Mouse (Mus musculus) cerebral cortex, adult 2 months (tissue): Measurements from ENCODE around the gene Olfr502.

Source experiments
- WGBS: fragments of 180-500 bp; shearing (Covaris S2); methylation state at CpG from one replicate; pipeline ENCODE4 v1.1.7; 2018; 5-methylcytosine and 5-hydroxymethylcytosine counted together

Gene Olfr502

DNA sequence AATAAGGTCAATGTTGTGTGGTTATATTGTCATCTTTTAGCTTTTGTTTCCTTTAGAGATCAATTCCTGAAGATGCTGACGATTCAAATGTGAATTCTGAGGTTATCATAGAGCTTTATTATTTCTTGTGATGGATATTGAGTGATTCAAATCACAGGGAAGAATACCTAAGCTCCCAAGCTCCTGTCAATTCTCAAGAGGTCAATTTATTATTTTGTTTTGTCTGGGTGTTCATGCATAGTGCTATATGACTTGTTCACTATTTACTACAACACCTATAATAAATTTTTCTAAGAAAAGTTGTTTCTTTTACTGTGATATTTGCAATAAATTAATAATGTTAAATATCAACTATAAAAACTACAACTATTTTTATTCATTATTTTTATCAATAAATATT is at the start of gene Olfr502:
Gene Olfr502, minus strand, starts transcription at position 101 of the 400 bp plus-strand sequence.
- WGBS: 71% methylated on average over 1 of the region's 1 CpGs

DNA sequence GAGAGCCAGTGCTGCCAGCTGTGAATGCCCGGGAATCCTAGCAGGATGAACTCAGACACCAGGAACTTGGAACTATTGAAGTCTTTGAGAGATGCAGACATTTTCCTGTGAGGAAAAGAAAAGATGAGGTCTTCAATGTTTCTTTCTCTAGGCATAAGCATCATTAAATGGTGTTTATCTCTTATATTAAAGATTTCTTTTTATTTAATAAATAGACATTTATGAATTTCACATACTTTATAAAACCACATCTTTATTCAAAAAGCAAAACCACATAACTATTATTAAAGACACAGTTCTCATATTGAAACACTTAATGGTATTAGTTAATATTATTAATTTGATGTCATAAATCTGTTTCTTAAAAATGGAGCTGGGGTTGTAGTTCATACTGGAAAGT is 40.8 kb upstream of the Olfr502 start, which contains the start of gene Olfr504:
Gene Olfr504, minus strand, starts transcription at position 101 of the 400 bp plus-strand sequence.
- WGBS: 91% methylated on average over 1 of the region's 1 CpGs

DNA sequence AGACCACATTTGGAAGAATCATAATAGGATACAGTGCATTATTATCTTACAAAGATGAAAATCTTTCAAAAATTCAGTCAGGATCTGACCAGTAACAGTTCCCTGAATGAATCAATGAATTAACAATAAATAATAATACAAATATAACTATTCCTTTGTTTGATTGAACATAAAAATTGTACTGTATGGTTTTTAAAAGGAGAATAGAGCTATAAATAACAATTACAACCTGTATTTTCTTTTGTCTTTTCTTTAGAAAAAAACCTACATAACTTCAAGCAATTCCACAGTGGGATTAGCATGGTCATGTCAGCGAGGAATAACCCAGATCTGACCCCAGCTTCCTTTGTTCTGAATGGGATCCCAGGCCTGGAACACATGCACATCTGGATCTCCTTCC is 19.4 kb upstream of the Olfr502 start, which contains the start of gene Olfr503:
Gene Olfr503, plus strand, starts transcription at position 301 of the 400 bp plus-strand sequence.
- WGBS: 41% methylated on average over 1 of the region's 1 CpGs

DNA sequence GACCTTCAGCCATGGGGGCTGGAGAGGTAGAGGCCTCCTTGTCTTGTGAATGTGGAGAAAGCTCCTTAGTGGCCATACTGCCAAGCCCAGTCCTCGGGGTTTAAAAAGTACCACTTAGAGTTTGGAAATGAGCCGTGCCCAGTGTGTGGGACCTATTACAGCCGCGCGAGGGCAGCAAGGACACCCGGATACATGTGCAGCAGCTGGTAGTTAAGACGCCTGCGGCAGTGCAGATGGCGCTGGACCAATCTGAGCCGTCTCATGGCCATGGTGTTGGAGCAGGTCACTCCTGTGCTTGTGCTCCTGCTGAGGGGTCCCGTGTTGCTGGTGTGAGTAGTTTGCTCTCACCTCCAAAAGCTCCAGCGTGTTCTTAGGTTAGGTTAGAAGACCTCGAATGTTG is 17.6 kb upstream of the Olfr502 start:
- 86% methylated on average over 13 of the region's 13 CpGs for WGBS
